Mouse (Mus musculus) C2C12 (cell line): ENCODE results near the gene Pcare. TPM values are rescaled to one million over a fixed set of nuclear protein-coding genes. Genes with fewer than 3 reads are reported as not detected.

ENCODE experiments used
- H3K27me3 ChIP-seq: one replicate; pipeline ENCODE4 v1.6.1; 2011; ENCODE audit not compliant: control insufficient read depth, insufficient read depth, insufficient read length
- H3K36me3 ChIP-seq: one replicate; pipeline ENCODE4 v1.6.1; 2011; ENCODE audit not compliant: control insufficient read depth, insufficient read depth
- H3K4me3 ChIP-seq: one replicate; pipeline ENCODE4 v1.5.1; 2011; ENCODE audit warnings: mild to moderate bottlenecking, control low read depth; ENCODE audit not compliant: poor library complexity, insufficient read depth, severe bottlenecking
- H3K79me2 ChIP-seq: one replicate; pipeline ENCODE4 v1.6.1; 2011; ENCODE audit not compliant: control insufficient read depth, insufficient read depth
- H3K79me3 ChIP-seq: one replicate; pipeline ENCODE4 v1.6.1; 2011; ENCODE audit warnings: low read depth, control low read depth
- H3ac ChIP-seq: one replicate; pipeline ENCODE3; 2011; ENCODE audit warnings: low read depth; ENCODE audit not compliant: control insufficient read depth, insufficient read length
- CEBPB ChIP-seq: IDR thresholded peaks from one replicate; pipeline ENCODE4 v1.6.1; 2011; ENCODE audit warnings: low read depth, mild to moderate bottlenecking, control low read depth, moderate library complexity
- CTCF ChIP-seq: IDR thresholded peaks from one replicate; pipeline ENCODE4 v1.5.1; 2011; ENCODE audit not compliant: control insufficient read depth, insufficient read depth, insufficient read length
- FOSL1 ChIP-seq: IDR thresholded peaks from one replicate; pipeline ENCODE4 v1.8.0; 2011; ENCODE audit warnings: mild to moderate bottlenecking, low read length; ENCODE audit not compliant: poor library complexity, insufficient read depth, severe bottlenecking
- MAX ChIP-seq: IDR thresholded peaks from one replicate; pipeline ENCODE4 v1.6.1; 2011; ENCODE audit warnings: mild to moderate bottlenecking, control low read depth
- MYOD1 ChIP-seq: IDR thresholded peaks from one replicate; pipeline ENCODE4 v1.6.1; 2011; ENCODE audit warnings: low read depth; ENCODE audit not compliant: control insufficient read depth, insufficient read length
- MYOG ChIP-seq: IDR thresholded peaks from one replicate; pipeline ENCODE4 v1.6.1; 2011; ENCODE audit not compliant: control insufficient read depth, insufficient read length; ENCODE audit errors: extremely low read depth
- USF1 ChIP-seq: IDR thresholded peaks from one replicate; pipeline ENCODE4 v1.6.1; 2011; ENCODE audit warnings: low read depth, mild to moderate bottlenecking, control low read depth, moderate library complexity
- polyA plus RNA-seq: library from polyadenylated mRNA; unstranded; fragments of >200 nt; fragmentation: generic; extraction: Trizol; gene quantifications from one replicate; pipeline ENCODE4 v1.2.1, GENCODE M21; 2012; ENCODE audit warnings: missing spikeins

The Pcare gene
- polyA plus RNA-seq, 1 experiment, result not detected

GRCm38 (mm10) chr17:71746114-71746513 is 6.6 kb downstream of the Pcare start:
- Histone ChIP-seq H3ac (no peak overlapping the region), H3K79me3 (no peaks in the 10 kb centered on the region), H3K79me2 (no peaks in the 10 kb centered on the region), H3K4me3 (no peak overlapping the region), H3K27me3 (no peaks in the 10 kb centered on the region), H3K36me3 (no peaks in the 10 kb centered on the region)
- no peak for TF ChIP-seq CTCF
- no peak for TF ChIP-seq FOSL1
- TF ChIP-seq CEBPB, result no peak
- no peak for TF ChIP-seq USF1
- no peak for TF ChIP-seq MAX
- TF ChIP-seq MYOD1, result no peak
- no peak for TF ChIP-seq MYOG

GRCm38 (mm10) chr17:71742935-71743334 is 9.8 kb downstream of the Pcare start:
- no peaks in the 10 kb centered on the region for H3K79me2 ChIP-seq
- H3K36me3 ChIP-seq, result no peaks in the 10 kb centered on the region

GRCm38 (mm10) chr17:71742156-71742555 is 10.5 kb downstream of the Pcare start:
- H3K4me3 ChIP-seq, result no peak overlapping the region
- H3K79me3 ChIP-seq, result no peaks in the 10 kb centered on the region
- TF ChIP-seq FOSL1, result no peak
- no peak for TF ChIP-seq CTCF
- no peak for TF ChIP-seq CEBPB
- no peak for TF ChIP-seq MYOD1
- no peak for TF ChIP-seq MYOG
- TF ChIP-seq MAX, result no peak
- no peak for TF ChIP-seq USF1
- no peaks in the 10 kb centered on the region for H3K79me2 ChIP-seq
- no peaks in the 10 kb centered on the region for H3K36me3 ChIP-seq
- H3ac ChIP-seq, result no peak overlapping the region
- no peaks in the 10 kb centered on the region for H3K27me3 ChIP-seq

More at GRCm38 (mm10) chr17:71742935-71743334, 9.8 kb downstream of the Pcare start:
- no peak overlapping the region for H3K4me3 ChIP-seq
- TF ChIP-seq CEBPB (no peak), USF1 (no peak), FOSL1 (no peak), MAX (no peak), MYOD1 (no peak), MYOG (no peak), CTCF (no peak)
- no peak overlapping the region for H3ac ChIP-seq
- no peaks in the 10 kb centered on the region for H3K27me3 ChIP-seq
- no peaks in the 10 kb centered on the region for H3K79me3 ChIP-seq

GRCm38 (mm10) chr17:71736442-71736841 is 16.3 kb downstream of the Pcare start:
- TF ChIP-seq CEBPB (no peak), MYOD1 (no peak), CTCF (no peak), MAX (no peak), FOSL1 (no peak), MYOG (no peak), USF1 (no peak)
- Histone ChIP-seq H3K79me2 (no peaks in the 10 kb centered on the region), H3ac (no peak overlapping the region), H3K79me3 (no peaks in the 10 kb centered on the region), H3K27me3 (no peaks in the 10 kb centered on the region), H3K36me3 (no peaks in the 10 kb centered on the region), H3K4me3 (no peak overlapping the region)

- Histone ChIP-seq H3K36me3 (no peaks in the 10 kb centered on the region), H3K4me3 (no peak overlapping the region), H3K27me3 (peaks cover 4% of the 10 kb centered on the region), H3K79me2 (no peaks in the 10 kb centered on the region), H3ac (no peak overlapping the region), H3K79me3 (no peaks in the 10 kb centered on the region)
- TF ChIP-seq CTCF (no peak), CEBPB (no peak), MYOG (no peak), MYOD1 (no peak), USF1 (no peak), FOSL1 (no peak), MAX (no peak)
Observed at GRCm38 (mm10) chr17:71730655-71731054, 22.0 kb downstream of the Pcare start.

- no peaks in the 10 kb centered on the region for H3K36me3 ChIP-seq
- TF ChIP-seq FOSL1 (no peak), MYOG (no peak), MAX (no peak), USF1 (no peak), MYOD1 (no peak), CTCF (no peak), CEBPB (no peak)
- no peaks in the 10 kb centered on the region for H3K27me3 ChIP-seq
- no peak overlapping the region for H3K4me3 ChIP-seq
- H3ac ChIP-seq, result no peak overlapping the region
- H3K79me3 ChIP-seq, result no peaks in the 10 kb centered on the region
- H3K79me2 ChIP-seq, result no peaks in the 10 kb centered on the region
Observed at GRCm38 (mm10) chr17:71721019-71721418, 31.7 kb downstream of the Pcare start.
